Mouse (Mus musculus): ENCODE data around the gene Zfp865.

- TF ChIP-seq CTCF (conservative IDR thresholded peaks at IDR 0.05 in 1 of 2, IDR thresholded peaks at IDR 0.05 in 1 of 2; ENCODE audit: low read depth in 2 of 2, low read length in 2 of 2) (no peak), ZC3H11A (IDR thresholded peaks at IDR 0.05; ENCODE audit: low read depth, low read length) (no peak), POLR2A (IDR thresholded peaks at IDR 0.05; ENCODE audit: low read depth, low read length) (no peak), RCOR1 (conservative IDR thresholded peaks at IDR 0.05; ENCODE audit: low read depth, low read length) (no peak), ETS1 (conservative IDR thresholded peaks at IDR 0.05; ENCODE audit: low read depth, low read length) (no peak), MEF2A (IDR thresholded peaks at IDR 0.05; ENCODE audit: borderline replicate concordance, low read depth, low read length) (no peak), EP300 (IDR thresholded peaks at IDR 0.05; ENCODE audit: low read length) (no peak), USF2 (conservative IDR thresholded peaks at IDR 0.05; ENCODE audit: low read depth, low read length) (no peak), NELFE (IDR thresholded peaks at IDR 0.05; ENCODE audit: low read depth, low read length) (no peak), ELF1 (IDR thresholded peaks at IDR 0.05; ENCODE audit: low read depth, low read length) (no peak), GABPA (IDR thresholded peaks at IDR 0.05; ENCODE audit: insufficient replicate concordance, low read depth, low read length) (no peak), UBTF (IDR thresholded peaks at IDR 0.05; ENCODE audit: low read depth, low read length) (no peak)
Observed at GRCm38 (mm10) chr7:5044981-5045380, 24.8 kb downstream of the Zfp865 start.
